Mouse (Mus musculus) CD4-positive, CD25-positive, alpha-beta regulatory T cell, adult 9 weeks (primary cell): Measurements from ENCODE around the gene Gm12888. TPM values are rescaled to one million over a fixed set of nuclear protein-coding genes. Genes with fewer than 3 reads are reported as not detected.

Experiments used
- polyA plus RNA-seq: library from polyadenylated mRNA; unstranded; fragments of 100-300 nt; shearing (Covaris generic); gene quantifications from one replicate; pipeline ENCODE4 v1.2.1, GENCODE M21; 2017

Gm12888 gene
- not detected for polyA plus RNA-seq

GRCm38 (mm10) chr4:121324817-121325216, at the start of gene Gm12888:
Gene Gm12888 (minus strand): TSS chr4:121324917.

Other genes with a start within 250 kb of the Gm12888 start
- 63.1 TPM for gene Zmpste24, start 226.7 kb downstream of the Gm12888 start, polyA plus RNA-seq
- gene Tmco2, start 215.7 kb downstream of the Gm12888 start, polyA plus RNA-seq = not detected
- 33.8 TPM for gene Rlf, start 109.8 kb downstream of the Gm12888 start, polyA plus RNA-seq
- not detected for gene Gm12886, start 98.2 kb upstream of the Gm12888 start, polyA plus RNA-seq